Mouse (Mus musculus) gastrocnemius, adult 8-10 months (tissue): ENCODE results near the gene Klhl33. TPM values are rescaled to one million over a fixed set of nuclear protein-coding genes. Genes with fewer than 3 reads are reported as not detected.

Experiments used
- DNase-seq, 2 experiments: peaks; one replicate each; pipeline ENCODE4 v3.0.0; 2022; ENCODE audit warnings: low spot score in 2 of 2
- total RNA-seq, 4 experiments: library from RNA; stranded (reverse); gene quantifications; 2 replicates each; pipeline ENCODE4 v1.2.4; 2022

The Klhl33 gene
- total RNA-seq, 4 experiments from 2014 or later, result 73.7 to 90.4 (median 77.6) TPM

- no peak for DNase-seq
Measured at GRCm38 (mm10) chr14:50855788-50856187, 41.5 kb downstream of the Klhl33 start.

Other genes starting within 250 kb of the Klhl33 start
- not detected for gene Olfr747, start 204.3 kb downstream of the Klhl33 start, total RNA-seq
- not detected for gene Olfr748, start 190.1 kb downstream of the Klhl33 start, total RNA-seq
- not detected for gene Olfr749, start 152.4 kb downstream of the Klhl33 start, total RNA-seq
- 1 to 10 TPM; 3.7 to 6.8 (median 5.7) TPM for gene Ttc5, start 112.0 kb downstream of the Klhl33 start, total RNA-seq
- not detected for gene Ccnb1ip1, start 89.8 kb downstream of the Klhl33 start, total RNA-seq
- 10 to 100 TPM in 1 of 4 experiments, 1 to 10 TPM in 3; 7.9 to 10.2 (median 8.3) TPM for gene Parp2, start 89.7 kb downstream of the Klhl33 start, total RNA-seq
- gene Tep1, start 26.9 kb downstream of the Klhl33 start, total RNA-seq, result 1 to 10 TPM; 7.2 to 9.4 (median 8.4) TPM
- 10 to 100 TPM; 42.4 to 63.1 (median 48.7) TPM for gene Osgep, start 27.4 kb upstream of the Klhl33 start, total RNA-seq
- gene Apex1, start 27.5 kb upstream of the Klhl33 start, total RNA-seq, result 10 to 100 TPM; 30.8 to 35.9 (median 33.3) TPM
- 10 to 100 TPM; 12.4 to 19.8 (median 18.4) TPM for gene Pip4p1, start 33.3 kb upstream of the Klhl33 start, total RNA-seq
- gene Pnp, start 33.6 kb upstream of the Klhl33 start, total RNA-seq, result 1 to 10 TPM; 2.2 to 4.4 (median 3.2) TPM
- 1 to 10 TPM; 2.1 to 5.2 (median 3.3) TPM for gene Gm49342, start 47.0 kb upstream of the Klhl33 start, total RNA-seq
- under 1 TPM in 3 of 4 experiments, not detected in 1; 0.29 to 0.64 (median 0.52) TPM for gene Pnp2, start 58.5 kb upstream of the Klhl33 start, total RNA-seq
- gene Rnase10, start 110.2 kb upstream of the Klhl33 start, total RNA-seq, result not detected
- not detected for gene Rnase9, start 144.4 kb upstream of the Klhl33 start, total RNA-seq
- gene Rnase11, start 152.7 kb upstream of the Klhl33 start, total RNA-seq, result not detected
- not detected for gene Rnase12, start 160.2 kb upstream of the Klhl33 start, total RNA-seq
- gene Olfr750, start 176.9 kb upstream of the Klhl33 start, total RNA-seq, result not detected
- 10 to 100 TPM; 17.3 to 32.3 (median 23.6) TPM for gene Rnase4, start 193.6 kb upstream of the Klhl33 start, total RNA-seq
- 1 to 10 TPM; 1.2 to 3.0 (median 1.6) TPM for gene Ang, start 193.6 kb upstream of the Klhl33 start, total RNA-seq
- gene Eddm3b, start 216.9 kb upstream of the Klhl33 start, total RNA-seq, result not detected
- not detected for gene Rnase6, start 226.4 kb upstream of the Klhl33 start, total RNA-seq
- not detected for gene Rnase1, start 249.3 kb upstream of the Klhl33 start, total RNA-seq